Mouse (Mus musculus): Measurements from ENCODE around the gene Fbxw5.

Fbxw5 gene

DNA sequence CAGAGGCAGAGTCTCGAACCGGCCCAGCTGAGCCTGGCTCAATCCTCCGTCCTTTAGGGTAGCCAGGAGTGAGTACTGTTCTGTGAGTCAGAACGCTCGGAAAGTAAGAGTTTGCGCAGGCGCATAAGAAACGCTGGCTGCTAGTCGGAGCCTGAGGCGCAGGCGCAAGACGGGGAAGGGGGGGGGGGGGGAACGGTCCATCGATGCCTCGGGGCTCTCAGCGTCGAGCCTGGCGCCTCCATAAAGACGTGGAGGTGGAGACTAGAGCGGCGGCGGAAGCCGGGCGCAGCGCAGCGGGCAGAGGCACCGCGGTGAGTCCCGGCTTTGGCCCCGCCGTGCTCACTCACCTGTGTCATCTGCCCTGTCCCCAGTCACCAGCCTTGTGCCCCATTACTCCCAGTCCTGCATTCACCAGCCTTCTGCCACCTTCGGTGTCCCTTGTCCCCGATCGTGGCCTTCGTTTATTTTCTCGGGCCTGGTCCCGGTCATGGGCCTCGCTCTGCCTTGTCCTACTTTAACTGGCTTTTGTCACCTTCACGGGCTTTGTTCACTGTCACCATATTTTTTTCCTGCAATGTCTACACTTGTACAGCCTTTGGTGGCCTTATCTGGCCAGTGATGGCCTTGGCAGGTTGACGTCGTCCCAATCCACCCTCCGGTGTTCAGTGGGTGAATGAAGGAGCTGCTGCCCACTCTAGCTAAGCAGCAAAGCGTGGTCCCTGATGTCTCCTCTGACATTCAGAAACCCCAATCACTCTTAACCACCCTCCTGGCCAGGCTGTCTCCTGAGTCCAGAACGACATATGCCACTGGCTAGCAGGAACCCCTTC is at the start of gene Fbxw5:
Gene Fbxw5, plus strand, starts transcription at position 175 of the 830 bp plus-strand sequence.
- peak; percentile 95 for DNase-seq (ENCODE audit: low read depth, low spot score)

GRCm38 (mm10) chr2:25450853-25451647 is 49.5 kb upstream of the Fbxw5 start:
- no peak for DNase-seq (ENCODE audit: low read depth, low spot score)

GRCm38 (mm10) chr2:25452951-25453350 is 47.6 kb upstream of the Fbxw5 start:
- DNase-seq (ENCODE audit: low read depth, low spot score): no peak

- DNase-seq (ENCODE audit: low read depth, low spot score): peak; percentile 42
Observed at GRCm38 (mm10) chr2:25456205-25456953, 44.2 kb upstream of the Fbxw5 start, which contains the start of gene Clic3. Gene Clic3, plus strand, starts transcription at chr2:25456838.

GRCm38 (mm10) chr2:25457022-25457896 is 43.3 kb upstream of the Fbxw5 start:
- DNase-seq (ENCODE audit: low read depth, low spot score): no peak

- no peak for DNase-seq (ENCODE audit: low read depth, low spot score)
Observed at GRCm38 (mm10) chr2:25458911-25459310, 41.6 kb upstream of the Fbxw5 start.

- no peak for DNase-seq (ENCODE audit: low read depth, low spot score)
Observed at GRCm38 (mm10) chr2:25460135-25460534, 40.4 kb upstream of the Fbxw5 start.

GRCm38 (mm10) chr2:25460551-25461309 is 39.8 kb upstream of the Fbxw5 start, which contains the start of gene Paxx:
Gene Paxx, minus strand, starts transcription at chr2:25461094.
- DNase-seq (ENCODE audit: low read depth, low spot score): peak; percentile 99

DNA sequence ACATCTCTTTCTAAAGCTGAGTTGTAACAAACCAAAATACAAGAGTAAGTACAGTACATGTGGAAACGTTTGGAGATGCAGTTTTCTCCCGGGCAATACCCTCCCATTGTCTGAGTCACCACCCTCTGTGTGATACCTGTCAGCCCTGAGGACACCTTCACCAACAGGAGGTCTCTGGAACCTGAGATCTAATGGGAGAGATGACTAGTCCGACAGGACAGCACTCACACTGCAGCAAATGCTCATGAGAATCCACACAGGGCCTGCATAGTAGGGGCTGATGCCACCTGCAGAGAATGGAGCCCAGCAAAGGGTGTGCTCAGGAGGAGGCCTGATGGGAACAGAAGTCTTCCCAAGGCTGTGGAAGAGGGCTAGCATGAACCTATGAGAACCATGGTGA is 39.1 kb upstream of the Fbxw5 start:
- DNase-seq (ENCODE audit: low read depth, low spot score): no peak

DNA sequence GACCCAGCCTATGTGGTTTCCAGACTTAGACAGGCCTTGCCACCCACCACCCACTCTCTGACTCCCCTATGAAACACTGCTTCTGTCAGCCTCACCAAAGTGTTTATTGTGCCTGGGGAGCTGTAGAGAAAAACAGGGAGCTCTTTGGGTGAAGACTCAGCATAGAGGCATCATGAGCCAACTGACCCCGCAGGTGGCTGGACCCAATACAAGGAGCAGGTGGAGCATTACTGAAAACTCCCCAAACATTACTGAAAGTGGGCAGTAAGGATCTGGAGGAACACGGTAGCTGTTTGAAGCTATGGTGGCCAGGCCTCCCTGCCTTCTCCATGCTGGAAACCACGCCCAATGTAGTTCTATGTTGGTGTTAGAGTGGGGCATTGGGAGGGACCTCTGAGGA is 36.9 kb upstream of the Fbxw5 start:
- DNase-seq (ENCODE audit: low read depth, low spot score): no peak

DNA sequence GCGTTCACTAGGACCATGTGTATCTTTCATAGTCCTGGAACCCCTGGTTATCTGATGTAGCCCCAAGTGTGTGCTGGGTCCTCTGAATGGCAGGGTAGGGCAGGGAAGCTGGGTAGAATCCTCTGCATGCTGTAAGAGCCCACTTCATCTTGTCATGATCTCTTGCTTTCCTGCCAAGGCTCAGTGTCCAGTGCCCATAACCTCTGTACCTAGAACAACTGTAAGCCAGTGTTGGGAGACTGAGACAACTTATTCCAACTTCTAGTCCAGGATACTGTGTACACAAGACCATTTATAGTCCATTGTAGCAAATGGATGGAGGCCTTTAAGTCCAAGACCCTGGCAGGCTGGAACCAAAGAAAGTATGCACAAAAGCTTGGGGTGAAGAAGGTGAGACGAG is 35.3 kb upstream of the Fbxw5 start:
- no peak for DNase-seq (ENCODE audit: low read depth, low spot score)

DNA sequence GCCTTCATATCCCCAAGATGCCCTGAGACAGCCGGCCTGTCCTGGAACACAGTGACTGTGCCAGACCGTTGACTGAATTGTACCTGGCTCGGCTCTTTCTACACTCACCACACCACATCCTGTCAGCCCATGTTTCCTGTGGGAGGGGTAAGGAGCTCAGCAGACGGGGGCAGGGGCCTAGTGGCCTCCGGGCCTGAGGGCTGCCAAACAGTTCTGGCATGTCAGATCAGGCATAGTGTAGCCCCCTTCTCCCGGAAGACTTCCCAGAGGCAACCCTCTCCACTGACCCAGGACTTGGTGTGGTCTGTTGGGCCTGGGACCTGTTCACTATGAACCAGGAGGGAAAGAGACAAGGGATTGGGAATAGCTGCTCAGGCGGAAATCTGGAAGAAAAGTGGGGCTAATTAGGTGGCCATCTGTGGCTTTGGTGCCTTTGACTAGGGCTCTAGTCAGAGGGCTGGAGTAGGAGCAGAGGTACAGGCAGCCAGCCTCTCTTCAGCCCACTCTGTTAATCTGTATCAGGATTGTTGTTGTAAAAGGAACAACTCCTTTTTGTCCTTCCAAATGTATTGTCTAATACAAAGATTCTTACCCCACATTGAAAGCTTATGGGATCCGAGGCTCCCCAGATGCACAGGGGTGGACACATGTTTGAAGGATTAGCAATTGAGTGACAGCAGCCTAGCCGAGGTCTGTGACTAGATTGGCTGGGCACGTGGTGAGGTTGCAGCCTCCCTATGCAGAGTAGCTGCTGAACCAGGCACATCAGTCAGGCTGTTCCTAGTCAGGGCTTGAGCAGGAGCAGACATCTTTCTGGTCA is 34.5 kb upstream of the Fbxw5 start:
- no peak for DNase-seq (ENCODE audit: low read depth, low spot score)

- no peak for DNase-seq (ENCODE audit: low read depth, low spot score)
Observed at GRCm38 (mm10) chr2:25467606-25468303, 32.8 kb upstream of the Fbxw5 start.

GRCm38 (mm10) chr2:25468962-25469915 is 31.3 kb upstream of the Fbxw5 start:
- DNase-seq (ENCODE audit: low read depth, low spot score): no peak

DNA sequence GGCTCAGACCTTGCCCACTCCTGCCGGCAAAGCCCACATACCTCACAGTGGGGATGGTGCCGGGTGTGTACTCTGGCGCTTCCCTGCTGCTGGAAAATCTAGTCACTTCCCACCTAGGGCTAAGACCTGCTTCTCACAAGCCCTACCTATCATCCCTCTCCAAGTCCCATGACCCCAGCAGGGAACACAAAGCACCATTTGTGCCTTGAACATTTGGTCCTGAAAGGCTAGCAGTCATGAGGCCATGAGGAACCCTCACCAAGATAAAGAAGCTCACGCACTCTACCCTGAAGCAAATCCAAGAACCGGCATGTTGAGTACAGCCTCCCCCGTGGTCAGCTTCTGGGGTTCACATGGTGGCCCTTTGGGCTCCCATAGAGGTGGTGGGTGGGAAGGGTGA is 30.6 kb upstream of the Fbxw5 start, which contains the start of gene Ptgds:
Gene Ptgds, minus strand, starts transcription at position 78 of the 400 bp plus-strand sequence.
- no peak for DNase-seq (ENCODE audit: low read depth, low spot score)

DNA sequence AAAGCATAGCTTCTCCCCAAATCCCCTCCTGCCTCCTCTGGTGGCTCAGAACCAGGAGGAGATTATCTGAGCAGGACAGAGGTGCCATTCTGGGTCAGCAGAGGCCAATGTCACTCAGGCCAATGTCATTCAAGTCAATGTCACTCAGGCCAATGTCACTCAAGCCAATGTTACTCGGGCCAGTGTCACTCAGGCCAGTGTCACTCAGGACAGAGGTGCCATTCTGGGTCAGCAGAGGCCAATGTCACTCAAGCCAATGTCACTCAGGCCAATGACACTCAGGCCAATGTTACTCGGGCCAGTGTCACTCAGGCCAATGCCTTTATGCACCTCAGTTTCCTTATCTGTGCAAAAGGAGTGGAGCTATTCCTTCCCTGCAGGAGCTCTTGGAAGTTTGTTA is 28.0 kb upstream of the Fbxw5 start:
- DNase-seq (ENCODE audit: low read depth, low spot score): no peak

GRCm38 (mm10) chr2:25477541-25477940 is 23.0 kb upstream of the Fbxw5 start:
- DNase-seq (ENCODE audit: low read depth, low spot score): no peak

Data from R1 (cell line).